Mouse (Mus musculus) limb, embryonic 12.5 days (tissue): ENCODE measurements around the gene Sgms2. TPM values are rescaled to one million over a fixed set of nuclear protein-coding genes. Genes with fewer than 3 reads are reported as not detected.
A peak's percentile ranks its signal among the peaks of the same experiment; 100 is the strongest.

Experiments used
- ATAC-seq: fragments of 200-750 bp; cut with Nextera tagmentation; 2 replicates; pipeline ENCODE4 v1.8.0; 2017; ENCODE audit warnings: low read depth, moderate TSS enrichment; ENCODE audit not compliant: insufficient number of reproducible peaks, insufficient read depth, low FRiP score, low TSS enrichment
- H3K27ac ChIP-seq: fragments of 300-500 bp; sonication (generic); 2 replicates; pipeline ENCODE4 v1.5.1; 2016; ENCODE audit warnings: mild to moderate bottlenecking, moderate library complexity
- H3K27me3 ChIP-seq: fragments of 300-500 bp; sonication (generic); 2 replicates; pipeline ENCODE4 v1.6.1; 2016; ENCODE audit warnings: mild to moderate bottlenecking, moderate library complexity
- H3K36me3 ChIP-seq: fragments of 300-500 bp; sonication (generic); 2 replicates; pipeline ENCODE4 v1.6.1; 2016; ENCODE audit warnings: mild to moderate bottlenecking, moderate library complexity
- H3K4me1 ChIP-seq: fragments of 300-500 bp; sonication (generic); replicated peaks from 2 replicates; pipeline ENCODE4 v1.6.1; 2016
- H3K4me2 ChIP-seq: fragments of 300-500 bp; sonication (generic); 2 replicates; pipeline ENCODE4 v1.6.1; 2016; ENCODE audit warnings: mild to moderate bottlenecking, moderate library complexity
- H3K4me3 ChIP-seq: fragments of 300-500 bp; sonication (generic); replicated peaks from 2 replicates; pipeline ENCODE4 v1.5.1; 2016; ENCODE audit warnings: mild to moderate bottlenecking
- H3K9ac ChIP-seq: fragments of 300-500 bp; sonication (generic); replicated peaks from 2 replicates; pipeline ENCODE4 v1.6.1; 2016; ENCODE audit warnings: mild to moderate bottlenecking, moderate library complexity
- H3K9me3 ChIP-seq: fragments of 300-500 bp; sonication (generic); 2 replicates; pipeline ENCODE4 v1.6.1; 2016; ENCODE audit warnings: mild to moderate bottlenecking, moderate library complexity
- WGBS: fragments of 180-500 bp; shearing (Covaris S2); methylation state at CpG from one replicate; pipeline ENCODE4 v1.1.7; 2016; 5-methylcytosine and 5-hydroxymethylcytosine counted together
- polyA plus RNA-seq: library from polyadenylated mRNA; unstranded; fragments of >200 nt; fragmentation: Nextera tagmentation; extraction: Ambion mirVana; gene quantifications from 2 replicates; pipeline ENCODE4 v1.2.1, GENCODE M21; 2016

The Sgms2 gene
- polyA plus RNA-seq, 1 experiment from 2014 or later = 4.3 TPM

DNA sequence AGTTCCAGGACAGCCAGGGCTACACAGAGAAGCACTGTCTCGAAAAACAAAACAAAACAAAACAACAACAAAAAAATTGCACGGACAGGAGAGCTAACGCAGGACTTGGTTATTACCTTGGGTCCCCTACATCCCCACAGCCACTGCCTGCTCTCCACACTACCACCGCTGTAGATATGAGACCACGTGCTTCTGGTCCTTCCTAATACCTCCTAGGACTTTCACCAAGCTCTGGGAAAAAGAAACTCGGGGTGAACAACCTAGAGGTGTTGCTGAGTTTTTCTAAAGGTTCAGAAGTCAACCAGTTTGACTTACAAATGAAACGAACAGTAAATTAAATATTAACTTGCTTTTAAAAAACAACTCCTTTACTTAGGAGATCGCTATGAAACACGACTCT is 2.8 kb downstream of the Sgms2 start:
- H3K27ac ChIP-seq = no peak overlapping the region
- H3K36me3 ChIP-seq = no peaks in the 10 kb centered on the region
- no peak overlapping the region for H3K9ac ChIP-seq
- no peak for ATAC-seq
- H3K9me3 ChIP-seq = no peaks in the 10 kb centered on the region
- H3K27me3 ChIP-seq = peaks cover 42% of the 10 kb centered on the region
- peaks cover 13% of the 10 kb centered on the region for H3K4me1 ChIP-seq
- H3K4me3 ChIP-seq = no peak overlapping the region
- H3K4me2 ChIP-seq = no peak overlapping the region
- WGBS = 66% methylated on average over 9 of the region's 9 CpGs

DNA sequence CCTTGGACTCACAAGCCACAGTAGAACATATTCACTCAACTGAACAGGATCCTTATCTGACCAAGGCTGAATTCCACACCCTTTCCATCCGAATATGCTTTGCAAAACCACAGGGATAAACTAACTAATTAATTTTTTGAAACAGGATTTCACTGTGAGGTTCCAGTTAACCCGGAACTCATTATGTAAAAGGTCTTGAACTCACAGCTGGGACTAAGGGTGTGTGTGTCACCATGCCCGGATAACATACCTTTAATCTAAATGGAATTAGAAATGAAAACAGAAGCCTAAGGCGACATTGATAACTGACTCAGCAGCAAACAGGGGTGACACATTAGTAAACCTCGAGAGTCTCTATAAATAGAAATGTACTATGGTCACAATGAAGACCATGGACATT is 5.8 kb downstream of the Sgms2 start:
- ATAC-seq = no peak
- H3K36me3 ChIP-seq = no peaks in the 10 kb centered on the region
- no peak overlapping the region for H3K27ac ChIP-seq
- no peaks in the 10 kb centered on the region; the same call in 1 of the 2 replicates for H3K9me3 ChIP-seq
- 49% methylated on average over 5 of the region's 5 CpGs for WGBS
- H3K4me2 ChIP-seq = no peak overlapping the region
- no peak overlapping the region for H3K4me3 ChIP-seq
- H3K4me1 ChIP-seq = peaks cover 5% of the 10 kb centered on the region; the same call in 1 of the 2 replicates
- peaks cover 22% of the 10 kb centered on the region for H3K27me3 ChIP-seq
- H3K9ac ChIP-seq = no peak overlapping the region

GRCm38 (mm10) chr3:131483650-131484049 is 7.6 kb downstream of the Sgms2 start:
- Histone ChIP-seq H3K36me3 (no peaks in the 10 kb centered on the region), H3K9ac (no peak overlapping the region), H3K27me3 (peaks cover 10% of the 10 kb centered on the region; the same call in 1 of the 2 replicates), H3K27ac (no peak overlapping the region), H3K9me3 (no peaks in the 10 kb centered on the region; the same call in 1 of the 2 replicates), H3K4me3 (no peak overlapping the region), H3K4me2 (no peak overlapping the region), H3K4me1 (0 out of 2 replicates have a peak, but pooled peaks cover 2% of the 10 kb centered on the region)
- no peak for ATAC-seq
- 89% methylated on average over 7 of the region's 7 CpGs for WGBS

- no peaks in the 10 kb centered on the region for H3K36me3 ChIP-seq
- no peak overlapping the region for H3K27ac ChIP-seq
- ATAC-seq = no peak
- peaks cover 1% of the 10 kb centered on the region; the same call in 1 of the 2 replicates for H3K27me3 ChIP-seq
- H3K4me2 ChIP-seq = no peak overlapping the region
- no peak overlapping the region for H3K9ac ChIP-seq
- H3K4me3 ChIP-seq = no peak overlapping the region
- WGBS = 58% methylated on average over 17 of the region's 17 CpGs
- no peaks in the 10 kb centered on the region; the same call in 1 of the 2 replicates for H3K9me3 ChIP-seq
- H3K4me1 ChIP-seq = peaks cover 2% of the 10 kb centered on the region; the same call in 1 of the 2 replicates
These were observed 9.1 kb downstream of the Sgms2 start for GRCm38 (mm10) chr3:131481976-131482712.

GRCm38 (mm10) chr3:131480659-131481058 is 10.6 kb downstream of the Sgms2 start:
- H3K4me1 ChIP-seq = no peaks in the 10 kb centered on the region; the same call in 1 of the 2 replicates
- H3K4me2 ChIP-seq = no peak overlapping the region
- H3K27ac ChIP-seq = no peak overlapping the region
- WGBS = 61% methylated on average over 3 of the region's 3 CpGs
- H3K9ac ChIP-seq = no peak overlapping the region
- H3K4me3 ChIP-seq = no peak overlapping the region
- H3K9me3 ChIP-seq = no peaks in the 10 kb centered on the region; the same call in 1 of the 2 replicates
- ATAC-seq = no peak
- H3K36me3 ChIP-seq = no peaks in the 10 kb centered on the region
- H3K27me3 ChIP-seq = no peaks in the 10 kb centered on the region

DNA sequence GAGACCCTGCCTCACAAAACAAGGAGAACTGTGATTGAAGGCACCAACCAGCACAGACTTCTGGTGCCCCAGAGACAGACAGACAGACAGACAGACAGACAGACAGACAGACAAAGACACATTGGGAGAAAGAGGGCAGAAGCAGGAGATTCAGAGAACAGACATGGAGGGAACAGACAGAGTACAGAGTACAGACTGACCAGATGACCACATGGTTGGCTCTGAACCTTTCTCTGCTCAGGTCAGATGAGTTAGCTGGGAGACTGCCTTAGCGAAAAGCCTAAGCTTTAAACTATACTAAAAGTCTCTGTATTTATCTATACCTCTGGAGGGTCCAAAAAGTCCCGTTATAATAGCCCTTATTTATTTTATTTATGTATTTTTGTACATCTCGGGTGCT is 11.8 kb downstream of the Sgms2 start:
- no peak for ATAC-seq
- WGBS = 91% methylated on average over 3 of the region's 3 CpGs
- no peak overlapping the region for H3K4me2 ChIP-seq
- H3K27me3 ChIP-seq = no peaks in the 10 kb centered on the region
- H3K9me3 ChIP-seq = no peaks in the 10 kb centered on the region; the same call in 1 of the 2 replicates
- H3K27ac ChIP-seq = no peak overlapping the region
- peaks cover 3% of the 10 kb centered on the region for H3K4me1 ChIP-seq
- H3K9ac ChIP-seq = no peak overlapping the region
- no peak overlapping the region for H3K4me3 ChIP-seq
- H3K36me3 ChIP-seq = no peaks in the 10 kb centered on the region

DNA sequence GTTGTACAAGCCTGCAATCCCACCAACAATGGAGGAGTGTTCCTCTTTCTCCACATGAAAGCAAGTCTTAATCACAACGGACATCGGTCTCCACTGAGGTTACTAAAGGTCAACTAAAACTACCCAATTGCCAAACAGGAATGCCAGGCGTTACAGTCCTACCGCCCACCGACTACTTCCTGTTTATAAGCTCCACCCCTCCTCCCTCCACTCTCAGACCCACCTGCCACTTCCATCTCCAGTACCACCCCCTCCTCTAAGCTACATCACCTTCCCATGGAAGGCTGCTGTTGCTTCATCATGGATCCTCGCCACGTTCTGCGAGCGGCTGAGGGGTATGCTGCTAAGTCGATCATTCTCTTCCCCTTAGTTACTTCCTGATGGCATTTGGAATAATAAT is 15.2 kb downstream of the Sgms2 start:
- Histone ChIP-seq H3K4me1 (peaks cover 14% of the 10 kb centered on the region), H3K36me3 (no peaks in the 10 kb centered on the region), H3K4me2 (no peak overlapping the region), H3K27ac (no peak overlapping the region), H3K27me3 (no peaks in the 10 kb centered on the region), H3K9me3 (no peaks in the 10 kb centered on the region; the same call in 1 of the 2 replicates), H3K4me3 (no peak overlapping the region), H3K9ac (no peak overlapping the region)
- ATAC-seq = no peak
- 94% methylated on average over 10 of the region's 10 CpGs for whole genome bisulfite sequencing

DNA sequence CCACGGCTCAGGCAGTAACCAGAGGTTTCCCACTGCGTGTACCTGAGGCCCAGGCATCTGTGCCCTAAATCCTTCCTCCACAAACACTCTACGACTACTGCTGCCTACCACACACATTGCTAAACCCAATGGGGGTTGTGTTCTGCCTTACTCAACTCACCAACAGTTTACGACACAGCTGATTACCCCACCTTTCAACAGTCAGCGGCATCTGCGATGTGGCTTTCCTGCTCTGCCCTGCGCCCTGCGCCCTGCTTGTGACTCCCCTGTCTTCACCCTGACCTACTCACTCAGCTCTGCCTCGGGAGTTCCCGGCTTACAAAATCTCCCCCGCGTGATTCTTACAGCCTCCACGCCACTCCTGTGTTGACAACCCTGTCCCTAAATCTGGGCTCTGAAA is 16.7 kb downstream of the Sgms2 start:
- Histone ChIP-seq H3K27me3 (no peaks in the 10 kb centered on the region), H3K9ac (no peak overlapping the region), H3K36me3 (no peaks in the 10 kb centered on the region), H3K4me2 (no peak overlapping the region), H3K9me3 (no peaks in the 10 kb centered on the region), H3K4me1 (peaks cover 21% of the 10 kb centered on the region), H3K4me3 (no peak overlapping the region), H3K27ac (no peak overlapping the region)
- ATAC-seq = no peak
- 46% methylated on average over 13 of the region's 13 CpGs for WGBS

DNA sequence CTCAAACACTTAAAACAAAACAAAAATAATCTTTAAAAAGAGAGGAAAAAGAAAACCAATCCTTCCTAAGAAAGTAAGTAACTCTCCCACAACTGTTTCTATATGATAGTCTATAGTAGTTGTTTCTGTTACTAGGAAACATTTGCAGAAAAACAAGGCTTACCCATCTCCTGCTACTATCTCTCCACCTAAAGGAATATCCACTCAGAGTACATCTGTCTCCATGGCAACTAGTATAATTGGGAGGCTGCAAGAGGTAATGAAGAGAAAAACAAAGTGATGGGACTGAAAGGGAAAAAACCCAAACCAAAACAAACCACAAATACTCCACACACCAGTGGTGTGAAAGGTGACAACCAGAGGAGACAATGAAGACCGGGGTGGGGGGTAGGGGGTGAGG is 17.7 kb downstream of the Sgms2 start:
- H3K27ac ChIP-seq = no peak overlapping the region
- H3K9ac ChIP-seq = no peak overlapping the region
- 50% methylated on average over 1 of the region's 1 CpGs for WGBS
- H3K27me3 ChIP-seq = no peaks in the 10 kb centered on the region
- H3K4me2 ChIP-seq = no peak overlapping the region
- peaks cover 25% of the 10 kb centered on the region for H3K4me1 ChIP-seq
- no peaks in the 10 kb centered on the region for H3K36me3 ChIP-seq
- no peaks in the 10 kb centered on the region for H3K9me3 ChIP-seq
- no peak overlapping the region for H3K4me3 ChIP-seq
- no peak for ATAC-seq

DNA sequence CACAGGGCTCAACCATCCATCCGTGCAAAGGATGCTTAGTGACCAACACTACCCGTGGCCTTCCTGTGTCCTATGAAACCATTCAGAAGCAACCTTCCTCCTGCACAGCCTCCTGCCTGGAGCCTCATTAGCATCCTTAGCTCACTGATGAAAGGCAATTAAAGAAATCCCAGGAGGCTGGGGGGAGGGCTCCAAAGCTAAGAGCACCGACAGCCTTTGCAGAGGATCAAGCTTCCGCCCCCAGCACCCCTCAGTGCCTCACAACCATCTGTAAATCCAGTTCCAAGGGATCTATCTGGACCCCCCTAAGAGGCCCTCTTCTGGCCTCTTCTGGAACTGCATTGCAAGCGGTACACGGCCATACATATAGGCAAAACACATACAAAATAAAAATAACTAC is 19.4 kb downstream of the Sgms2 start:
- H3K9ac ChIP-seq = no peak overlapping the region
- ATAC-seq = no peak
- peaks cover 26% of the 10 kb centered on the region; the same call in 1 of the 2 replicates for H3K4me1 ChIP-seq
- H3K4me3 ChIP-seq = no peak overlapping the region
- H3K9me3 ChIP-seq = no peaks in the 10 kb centered on the region
- no peak overlapping the region for H3K4me2 ChIP-seq
- H3K27ac ChIP-seq = no peak overlapping the region
- 51% methylated on average over 6 of the region's 6 CpGs for WGBS
- H3K36me3 ChIP-seq = no peaks in the 10 kb centered on the region
- H3K27me3 ChIP-seq = no peaks in the 10 kb centered on the region

DNA sequence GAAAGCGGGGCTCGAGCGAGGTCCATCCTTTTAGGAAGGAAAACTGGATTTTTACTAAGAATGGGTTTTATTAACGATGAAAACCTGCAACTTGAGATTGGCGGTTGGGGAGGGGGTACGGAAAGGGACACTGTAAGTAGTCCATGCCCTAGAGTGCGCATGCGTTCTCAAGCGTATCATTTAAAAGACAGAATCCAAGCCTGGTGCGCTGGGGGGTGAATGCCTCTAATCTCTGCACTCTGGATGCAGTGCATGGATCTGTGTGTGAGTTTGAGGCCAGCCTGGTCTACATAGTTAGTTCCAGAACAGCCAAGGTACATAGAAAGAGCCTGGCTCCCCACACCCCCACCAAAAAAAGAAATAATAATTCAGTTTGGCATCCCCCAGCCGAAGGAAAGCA is 19.8 kb downstream of the Sgms2 start:
- no peaks in the 10 kb centered on the region for H3K27me3 ChIP-seq
- H3K9ac ChIP-seq = no peak overlapping the region
- no peaks in the 10 kb centered on the region for H3K9me3 ChIP-seq
- no peaks in the 10 kb centered on the region for H3K36me3 ChIP-seq
- no peak overlapping the region for H3K27ac ChIP-seq
- H3K4me2 ChIP-seq = no peak overlapping the region
- H3K4me1 ChIP-seq = peaks cover 26% of the 10 kb centered on the region; the same call in 1 of the 2 replicates
- H3K4me3 ChIP-seq = no peak overlapping the region
- 67% methylated on average over 11 of the region's 11 CpGs for WGBS
- no peak for ATAC-seq

- Histone ChIP-seq H3K4me2 (no peak overlapping the region), H3K4me1 (peaks cover 26% of the 10 kb centered on the region; the same call in 1 of the 2 replicates), H3K4me3 (no peak overlapping the region), H3K27me3 (no peaks in the 10 kb centered on the region), H3K9me3 (no peaks in the 10 kb centered on the region), H3K36me3 (no peaks in the 10 kb centered on the region), H3K27ac (0 out of 2 replicates have a peak overlapping the region, but pooled peaks have one; percentile 17), H3K9ac (no peak overlapping the region)
- 55% methylated on average over 9 of the region's 9 CpGs for WGBS
- no peak for ATAC-seq
These were observed 20.4 kb downstream of the Sgms2 start for GRCm38 (mm10) chr3:131470837-131471236.
